Mouse (Mus musculus) limb, embryonic 11.5 days (tissue): ENCODE data around the gene Gucy2d. TPM values are rescaled to one million over a fixed set of nuclear protein-coding genes. Genes with fewer than 3 reads are reported as not detected.

Experiments
- ATAC-seq: fragments of 200-750 bp; cut with Nextera tagmentation; 2 replicates; pipeline ENCODE4 v1.8.0; 2017; ENCODE audit warnings: low read depth; ENCODE audit not compliant: insufficient number of reproducible peaks, low FRiP score, low TSS enrichment
- DNase-seq: peaks from one replicate; pipeline ENCODE4 v3.0.0-alpha.2; 2015; ENCODE audit warnings: low spot score
- H3K27ac ChIP-seq: fragments of 300-500 bp; sonication (generic); replicated peaks from 2 replicates; pipeline ENCODE4 v1.5.1; 2014; ENCODE audit warnings: low read depth, mild to moderate bottlenecking, low read length
- H3K27me3 ChIP-seq: fragments of 300-500 bp; sonication (generic); 2 replicates; pipeline ENCODE4 v1.6.1; 2014; ENCODE audit warnings: mild to moderate bottlenecking, low read length, mixed read lengths; ENCODE audit not compliant: control insufficient read depth, insufficient read depth
- H3K36me3 ChIP-seq: fragments of 300-500 bp; sonication (generic); 2 replicates; pipeline ENCODE4 v1.6.1; 2014; ENCODE audit warnings: mild to moderate bottlenecking, low read length, moderate library complexity, mixed read lengths; ENCODE audit not compliant: control insufficient read depth, insufficient read depth
- H3K4me1 ChIP-seq: fragments of 300-500 bp; sonication (generic); 2 replicates; pipeline ENCODE4 v1.6.1; 2014; ENCODE audit warnings: low read length, mixed read lengths; ENCODE audit not compliant: control insufficient read depth, insufficient read depth
- H3K4me2 ChIP-seq: fragments of 300-500 bp; sonication (generic); 2 replicates; pipeline ENCODE4 v1.6.1; 2014; ENCODE audit warnings: low read depth, mild to moderate bottlenecking, moderate library complexity; ENCODE audit not compliant: severe bottlenecking
- H3K4me3 ChIP-seq: fragments of 300-500 bp; sonication (generic); 2 replicates; pipeline ENCODE4 v1.5.1; 2014; ENCODE audit warnings: low read depth, low read length
- H3K9ac ChIP-seq: fragments of 300-500 bp; sonication (generic); 2 replicates; pipeline ENCODE4 v1.6.1; 2014; ENCODE audit warnings: mild to moderate bottlenecking, low read length
- H3K9me3 ChIP-seq: fragments of 300-500 bp; sonication (generic); 2 replicates; pipeline ENCODE4 v1.6.1; 2016; ENCODE audit warnings: low read length; ENCODE audit not compliant: control insufficient read depth
- WGBS: fragments of 180-500 bp; shearing (Covaris S2); extraction: QIAGEN DNeasy Blood & Tissue Kit; methylation state at CpG from one replicate; pipeline ENCODE4 v1.1.7; 2014; 5-methylcytosine and 5-hydroxymethylcytosine counted together
- polyA plus RNA-seq: library from polyadenylated mRNA; unstranded; fragments of >200 nt; fragmentation: Nextera tagmentation; extraction: Ambion mirVana; gene quantifications from 2 replicates; pipeline ENCODE4 v1.2.1, GENCODE M21; 2014

The Gucy2d gene
- polyA plus RNA-seq, 1 experiment from 2014 or later: not detected

GRCm38 (mm10) chr7:98495591-98495990 is 55.4 kb downstream of the Gucy2d start:
- ATAC-seq (no peak), DNase-seq (no peak)
- Histone ChIP-seq H3K4me2 (no peak overlapping the region), H3K36me3 (no peaks in the 10 kb centered on the region), H3K4me1 (peaks cover 7% of the 10 kb centered on the region; the same call in 1 of the 2 replicates), H3K27me3 (no peaks in the 10 kb centered on the region), H3K9me3 (no peaks in the 10 kb centered on the region), H3K4me3 (no peak overlapping the region), H3K27ac (no peak overlapping the region), H3K9ac (no peak overlapping the region)
- 79% methylated on average over 1 of the region's 1 CpGs for WGBS

- H3K9me3 ChIP-seq: no peaks in the 10 kb centered on the region
- H3K36me3 ChIP-seq: no peaks in the 10 kb centered on the region
- no peak for ATAC-seq
- no peak for DNase-seq
- no peaks in the 10 kb centered on the region for H3K27me3 ChIP-seq
- H3K4me2 ChIP-seq: no peak overlapping the region
- 49% methylated on average over 5 of the region's 5 CpGs for WGBS
- H3K4me1 ChIP-seq: peaks cover 7% of the 10 kb centered on the region; the same call in 1 of the 2 replicates
- H3K9ac ChIP-seq: no peak overlapping the region
- no peak overlapping the region for H3K27ac ChIP-seq
- no peak overlapping the region for H3K4me3 ChIP-seq
Observed at GRCm38 (mm10) chr7:98497451-98497850, 57.2 kb downstream of the Gucy2d start.

DNA sequence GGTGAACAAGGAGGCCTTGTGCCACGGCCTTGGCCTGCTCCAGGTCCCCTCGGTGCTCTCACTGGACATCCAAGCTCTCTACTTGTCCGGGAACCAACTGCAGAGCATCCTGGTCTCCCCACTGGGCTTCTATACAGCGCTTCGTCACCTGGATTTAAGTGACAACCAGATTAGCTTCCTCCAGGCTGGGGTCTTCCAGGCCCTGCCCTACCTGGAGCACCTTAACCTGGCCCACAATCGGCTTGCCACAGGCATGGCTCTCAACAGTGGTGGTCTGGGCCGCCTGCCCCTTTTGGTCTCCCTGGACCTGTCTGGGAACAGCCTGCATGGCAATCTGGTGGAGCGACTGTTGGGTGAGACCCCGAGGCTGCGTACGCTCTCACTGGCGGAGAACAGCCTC is 57.9 kb downstream of the Gucy2d start:
- H3K4me2 ChIP-seq: no peak overlapping the region
- no peaks in the 10 kb centered on the region for H3K9me3 ChIP-seq
- H3K36me3 ChIP-seq: no peaks in the 10 kb centered on the region
- WGBS: 89% methylated on average over 12 of the region's 12 CpGs
- ATAC-seq (no peak), DNase-seq (no peak)
- no peak overlapping the region for H3K9ac ChIP-seq
- H3K27ac ChIP-seq: no peak overlapping the region
- H3K4me3 ChIP-seq: no peak overlapping the region
- H3K4me1 ChIP-seq: peaks cover 7% of the 10 kb centered on the region; the same call in 1 of the 2 replicates
- no peaks in the 10 kb centered on the region for H3K27me3 ChIP-seq

DNA sequence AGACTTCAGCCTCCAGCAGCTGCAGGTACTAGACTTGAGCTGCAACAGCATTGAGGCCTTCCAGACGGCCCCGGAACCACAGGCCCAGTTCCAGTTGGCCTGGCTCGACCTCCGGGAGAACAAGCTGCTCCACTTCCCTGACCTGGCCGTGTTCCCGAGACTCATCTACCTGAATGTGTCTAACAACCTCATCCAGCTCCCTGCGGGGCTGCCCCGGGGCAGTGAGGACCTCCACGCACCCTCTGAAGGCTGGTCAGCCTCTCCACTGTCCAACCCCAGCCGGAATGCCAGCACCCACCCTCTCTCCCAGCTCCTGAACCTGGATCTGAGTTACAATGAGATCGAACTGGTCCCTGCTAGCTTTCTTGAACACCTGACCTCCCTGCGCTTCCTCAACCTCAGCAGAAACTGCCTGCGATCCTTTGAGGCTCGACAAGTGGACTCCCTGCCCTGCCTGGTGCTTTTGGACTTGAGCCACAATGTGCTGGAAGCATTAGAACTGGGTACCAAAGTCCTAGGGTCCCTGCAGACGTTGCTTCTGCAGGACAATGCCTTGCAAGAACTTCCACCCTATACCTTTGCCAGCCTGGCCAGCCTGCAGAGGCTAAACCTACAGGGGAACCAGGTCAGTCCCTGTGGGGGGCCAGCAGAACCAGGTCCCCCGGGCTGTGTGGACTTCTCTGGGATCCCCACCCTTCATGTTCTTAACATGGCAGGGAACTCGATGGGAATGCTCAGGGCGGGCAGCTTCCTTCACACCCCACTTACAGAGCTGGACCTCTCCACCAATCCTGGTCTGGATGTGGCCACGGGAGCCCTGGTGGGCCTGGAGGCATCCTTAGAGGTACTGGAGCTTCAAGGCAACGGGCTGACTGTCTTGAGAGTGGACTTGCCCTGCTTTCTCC is 58.7 kb downstream of the Gucy2d start:
- Histone ChIP-seq H3K27me3 (no peaks in the 10 kb centered on the region), H3K27ac (no peak overlapping the region), H3K9ac (no peak overlapping the region), H3K9me3 (no peaks in the 10 kb centered on the region), H3K4me2 (no peak overlapping the region), H3K4me3 (no peak overlapping the region), H3K4me1 (peaks cover 6% of the 10 kb centered on the region; the same call in 1 of the 2 replicates), H3K36me3 (no peaks in the 10 kb centered on the region)
- ATAC-seq: no peak
- 84% methylated on average over 20 of the region's 20 CpGs for WGBS
- no peak for DNase-seq

DNA sequence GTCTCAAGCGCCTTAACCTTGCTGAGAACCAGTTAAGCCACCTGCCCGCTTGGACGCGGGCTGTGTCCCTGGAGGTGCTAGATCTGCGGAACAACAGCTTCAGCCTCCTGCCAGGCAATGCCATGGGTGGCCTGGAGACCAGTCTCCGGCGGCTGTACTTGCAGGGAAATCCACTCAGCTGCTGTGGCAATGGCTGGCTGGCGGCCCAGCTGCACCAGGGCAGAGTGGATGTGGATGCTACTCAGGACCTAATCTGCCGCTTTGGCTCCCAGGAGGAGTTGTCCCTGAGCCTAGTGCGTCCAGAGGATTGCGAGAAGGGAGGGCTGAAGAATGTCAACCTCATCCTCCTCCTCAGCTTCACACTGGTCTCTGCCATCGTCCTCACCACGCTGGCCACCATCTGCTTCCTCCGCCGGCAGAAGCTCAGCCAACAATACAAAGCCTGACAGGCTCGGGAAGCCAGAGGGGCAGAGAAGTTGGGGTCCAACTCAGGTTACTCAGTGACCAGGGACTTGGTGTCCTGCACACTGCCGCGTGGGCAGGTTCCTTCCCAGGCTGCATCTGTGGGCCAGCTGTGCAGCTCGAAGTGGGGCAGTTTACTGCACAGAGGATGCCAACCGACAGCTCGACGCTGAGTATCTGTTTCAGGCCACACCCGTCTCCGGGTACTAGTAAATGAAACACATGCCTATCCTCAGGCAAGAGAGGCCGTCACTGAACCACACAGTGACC is 59.5 kb downstream of the Gucy2d start:
- H3K9ac ChIP-seq: no peak overlapping the region
- H3K27me3 ChIP-seq: no peaks in the 10 kb centered on the region
- DNase-seq: no peak
- no peak overlapping the region for H3K4me2 ChIP-seq
- WGBS: 68% methylated on average over 25 of the region's 25 CpGs
- no peak overlapping the region for H3K4me3 ChIP-seq
- H3K4me1 ChIP-seq: peaks cover 7% of the 10 kb centered on the region
- H3K27ac ChIP-seq: no peak overlapping the region
- no peak for ATAC-seq
- no peaks in the 10 kb centered on the region for H3K9me3 ChIP-seq
- H3K36me3 ChIP-seq: no peaks in the 10 kb centered on the region

GRCm38 (mm10) chr7:98500470-98500869 is 60.3 kb downstream of the Gucy2d start:
- H3K36me3 ChIP-seq: no peaks in the 10 kb centered on the region
- H3K4me1 ChIP-seq: peaks cover 13% of the 10 kb centered on the region
- no peaks in the 10 kb centered on the region for H3K27me3 ChIP-seq
- no peak overlapping the region for H3K9ac ChIP-seq
- H3K27ac ChIP-seq: no peak overlapping the region
- WGBS: 85% methylated on average over 3 of the region's 3 CpGs
- H3K4me3 ChIP-seq: no peak overlapping the region
- no peak for DNase-seq
- no peak overlapping the region for H3K4me2 ChIP-seq
- H3K9me3 ChIP-seq: no peaks in the 10 kb centered on the region
- no peak for ATAC-seq

- Histone ChIP-seq H3K9me3 (no peaks in the 10 kb centered on the region), H3K4me1 (peaks cover 17% of the 10 kb centered on the region), H3K36me3 (no peaks in the 10 kb centered on the region), H3K4me3 (no peak overlapping the region), H3K4me2 (no peak overlapping the region), H3K9ac (peak overlapping the region; percentile 30; the same call in 1 of the 2 replicates), H3K27ac (no peak overlapping the region), H3K27me3 (no peaks in the 10 kb centered on the region)
- DNase-seq: no peak
- no peak for ATAC-seq
- 93% methylated on average over 7 of the region's 7 CpGs for WGBS
Observed at GRCm38 (mm10) chr7:98501078-98501477, 60.9 kb downstream of the Gucy2d start.

DNA sequence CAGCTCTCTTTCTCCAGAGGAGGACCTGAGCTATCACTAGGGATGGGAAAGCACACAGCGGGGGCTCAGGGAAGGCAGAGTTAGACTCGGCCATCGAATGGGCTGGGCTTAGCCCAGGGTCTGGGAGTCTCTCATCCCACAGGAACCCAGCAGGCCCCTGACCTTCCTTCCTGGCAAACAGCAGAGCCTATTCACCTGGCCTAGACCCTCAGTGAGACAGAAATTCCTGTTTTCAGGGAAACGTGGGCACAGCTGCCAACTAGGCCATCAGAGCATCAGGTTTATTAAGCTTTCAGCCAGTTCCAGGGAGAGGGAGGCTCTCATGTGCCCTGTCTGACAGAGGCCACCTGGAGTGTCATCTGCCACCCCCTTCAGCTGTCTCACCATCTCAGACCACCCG is 62.7 kb downstream of the Gucy2d start:
- H3K4me2 ChIP-seq: no peak overlapping the region
- WGBS: 31% methylated on average over 5 of the region's 5 CpGs
- ATAC-seq: no peak
- H3K9me3 ChIP-seq: no peaks in the 10 kb centered on the region
- no peak overlapping the region for H3K27ac ChIP-seq
- peaks cover 14% of the 10 kb centered on the region for H3K4me1 ChIP-seq
- no peaks in the 10 kb centered on the region for H3K36me3 ChIP-seq
- H3K4me3 ChIP-seq: no peak overlapping the region
- no peaks in the 10 kb centered on the region for H3K27me3 ChIP-seq
- DNase-seq: no peak
- no peak overlapping the region for H3K9ac ChIP-seq
